Mouse (Mus musculus) frontal cortex, adult 2 months (tissue): ENCODE results near the gene Gm20388. TPM values are rescaled to one million over a fixed set of nuclear protein-coding genes. Genes with fewer than 3 reads are reported as not detected.

Experiments used
- DNase-seq, 2 experiments: peaks; one replicate each; pipeline ENCODE4 v3.0.0; 2022; ENCODE audit warnings: low spot score in 1 of 2; ENCODE audit errors: extremely low spot score in 1 of 2
- polyA plus RNA-seq: library from polyadenylated mRNA; depleted of rRNA; stranded (reverse); fragments of >200 nt; gene quantifications from 2 replicates; pipeline ENCODE4 v1.2.3, GENCODE M21; 2012

The Gm20388 gene
- polyA plus RNA-seq, 1 experiment = 22.2 TPM

DNA sequence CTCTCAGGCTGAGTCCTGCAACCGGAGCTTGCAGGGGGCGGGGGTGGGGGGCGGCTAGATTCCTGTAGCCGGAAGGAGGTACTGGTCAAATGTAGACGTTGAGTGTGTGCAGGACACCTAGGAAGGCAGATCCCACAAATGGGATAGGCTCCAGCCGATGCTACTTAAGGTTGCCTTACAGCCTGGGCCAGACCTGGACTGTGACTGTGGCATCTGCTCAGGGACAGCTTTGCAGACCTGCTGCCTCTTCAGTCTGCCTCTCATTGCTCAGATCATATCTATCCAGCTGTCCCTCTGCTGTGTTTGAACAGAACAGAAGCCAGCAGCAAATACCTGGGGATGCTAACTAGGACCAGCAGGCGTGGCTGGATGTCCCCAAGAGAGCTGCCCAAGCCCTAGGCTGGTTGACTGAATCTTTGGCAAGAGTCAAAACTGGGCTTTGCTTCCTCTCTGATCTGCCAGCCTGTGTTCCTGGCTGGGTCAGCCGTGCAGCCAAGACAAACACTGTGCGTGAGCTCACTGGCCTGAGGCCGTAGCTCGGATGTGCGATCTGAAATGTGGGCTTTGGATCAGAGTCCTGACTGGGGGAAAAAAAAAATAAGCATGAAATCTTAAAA is 3850.7 kb downstream of the Gm20388 start:
- DNase-seq = no peak

DNA sequence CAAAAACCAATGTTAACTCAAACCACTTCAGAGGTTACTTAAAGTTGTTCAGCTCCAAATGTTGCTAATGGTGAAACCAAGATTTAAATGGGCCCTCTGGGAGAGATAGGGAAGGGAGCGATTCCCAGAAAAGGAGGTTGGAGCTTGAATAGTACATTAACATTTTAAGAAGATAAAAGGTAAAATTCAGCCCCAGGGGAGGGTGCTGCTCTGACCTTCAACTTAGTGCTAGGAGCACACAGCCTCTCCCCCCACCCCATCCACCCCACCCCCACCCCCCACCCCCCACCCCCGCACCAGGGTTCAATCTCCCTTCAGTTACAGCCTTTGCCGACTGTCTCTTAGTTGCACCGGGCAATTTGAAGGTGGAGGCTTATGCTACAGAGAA is 3851.2 kb downstream of the Gm20388 start:
- DNase-seq = no peak

DNA sequence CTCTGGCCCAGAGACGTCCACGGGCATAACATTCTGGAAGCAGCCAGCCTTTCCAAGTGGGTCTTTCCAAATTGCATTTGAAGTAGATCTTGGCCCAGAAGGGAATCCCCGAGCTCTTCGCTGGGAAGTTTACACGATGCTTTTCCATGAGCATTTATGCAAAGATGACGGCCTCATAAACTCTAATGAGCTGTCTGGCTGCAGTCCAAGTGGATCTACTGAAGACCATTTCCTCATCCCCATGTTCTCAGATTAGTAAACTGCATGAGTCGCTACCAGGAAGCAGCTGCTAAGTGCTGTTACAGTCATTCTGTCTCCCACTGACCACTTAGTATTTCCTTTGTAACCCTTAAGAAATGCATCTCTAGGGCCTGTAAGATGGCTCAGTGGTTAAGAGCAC is 3852.7 kb downstream of the Gm20388 start:
- DNase-seq = no peak

DNA sequence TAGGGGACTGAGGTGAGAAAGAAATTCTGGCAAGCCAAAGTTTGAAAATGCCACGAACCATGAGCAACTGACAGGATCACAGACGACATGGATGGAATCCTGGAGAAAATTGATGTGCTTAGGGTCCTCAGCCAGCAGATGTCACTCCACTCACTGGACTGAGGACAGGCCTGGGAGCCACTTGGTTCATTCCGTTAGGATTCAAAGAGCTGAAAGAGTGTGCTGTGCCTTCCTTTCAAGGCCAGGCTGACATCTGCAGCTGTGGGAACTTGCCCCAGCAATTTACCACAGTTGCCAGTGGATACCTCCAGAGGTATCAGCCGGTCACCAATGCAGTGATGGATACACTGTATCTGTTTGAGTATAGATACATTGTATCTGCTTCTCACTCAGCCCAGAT is 3854.0 kb downstream of the Gm20388 start:
- no peak for DNase-seq

DNA sequence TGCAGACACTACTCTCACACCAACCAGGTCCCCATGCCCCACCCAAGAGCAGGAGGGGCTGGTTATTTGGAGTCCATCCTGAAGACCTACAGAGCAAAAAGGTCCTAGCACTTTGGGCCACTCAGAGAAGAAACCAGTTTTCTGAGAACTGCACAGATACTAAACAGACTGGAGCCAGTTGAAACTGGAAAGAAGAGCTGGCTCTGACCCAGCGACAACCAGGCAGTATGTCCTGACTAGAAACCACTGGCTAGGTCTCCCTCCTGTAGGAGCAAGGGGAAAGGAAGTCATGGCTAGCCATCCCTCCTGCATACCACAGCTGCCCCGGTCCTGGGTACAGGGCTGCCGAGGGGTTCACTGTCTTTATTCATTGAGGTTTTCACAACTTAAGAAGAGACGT is 3855.9 kb downstream of the Gm20388 start:
- DNase-seq = no peak

DNA sequence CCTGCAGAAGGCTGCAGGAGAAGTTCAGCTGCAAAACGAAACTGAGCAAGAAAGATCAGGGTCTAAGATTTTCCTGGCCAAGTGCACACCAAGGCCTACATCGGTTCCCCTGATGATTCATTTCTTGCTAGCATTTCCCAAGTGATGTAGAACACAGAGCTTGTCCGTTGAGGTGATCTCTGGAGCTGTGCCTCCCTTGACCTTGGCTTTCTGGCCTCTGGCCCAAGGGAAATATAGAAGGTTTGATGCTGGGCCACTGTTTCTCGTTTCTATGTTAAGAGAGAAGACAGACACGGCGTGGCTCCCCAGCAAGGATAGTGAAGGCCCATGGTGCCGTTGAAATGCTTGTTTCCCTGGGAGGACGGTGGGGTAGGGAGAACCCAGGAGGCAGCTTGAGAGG is 3857.2 kb downstream of the Gm20388 start:
- no peak for DNase-seq

DNA sequence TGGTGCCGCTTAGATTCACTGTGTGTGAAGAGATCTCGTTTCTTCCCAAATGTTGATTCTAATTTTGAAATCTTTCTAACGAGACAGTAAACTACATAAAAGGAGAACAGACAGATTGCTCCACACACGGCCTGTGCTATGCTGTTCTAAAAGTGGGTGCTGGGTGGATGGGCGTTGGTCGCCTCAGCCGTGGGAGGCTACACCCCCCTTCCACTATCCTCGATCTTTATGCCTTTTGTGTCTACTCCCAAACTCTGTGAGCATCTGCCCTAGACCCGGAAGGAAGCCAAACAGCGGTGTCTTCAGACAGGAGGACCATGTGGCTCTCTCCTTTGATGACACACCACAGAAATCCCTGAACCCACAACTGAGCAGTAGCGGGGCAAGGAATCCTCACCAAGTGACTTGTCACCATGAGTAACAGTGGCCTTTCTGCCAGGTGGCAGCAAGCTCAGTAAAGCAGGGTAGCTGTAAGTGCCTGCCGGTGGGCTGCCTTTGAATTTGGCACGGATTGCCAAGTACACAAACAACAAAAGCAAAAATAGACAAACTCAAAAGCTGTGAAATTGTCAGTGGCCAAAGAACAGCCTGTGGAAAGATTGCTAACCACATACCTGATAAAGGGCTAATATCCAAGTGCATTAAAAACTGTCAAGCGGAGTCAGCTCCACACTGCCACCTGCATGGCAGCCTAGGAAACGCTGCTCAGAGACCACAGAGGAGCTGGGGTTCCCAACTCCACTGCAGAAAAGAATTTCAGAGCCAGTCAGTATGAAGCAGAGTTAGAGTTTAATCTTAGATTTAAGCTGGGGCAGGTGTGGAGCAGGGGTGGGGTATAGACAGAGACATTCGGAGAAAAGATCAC is 3858.1 kb downstream of the Gm20388 start:
- DNase-seq = peak; percentile 38 to 78

DNA sequence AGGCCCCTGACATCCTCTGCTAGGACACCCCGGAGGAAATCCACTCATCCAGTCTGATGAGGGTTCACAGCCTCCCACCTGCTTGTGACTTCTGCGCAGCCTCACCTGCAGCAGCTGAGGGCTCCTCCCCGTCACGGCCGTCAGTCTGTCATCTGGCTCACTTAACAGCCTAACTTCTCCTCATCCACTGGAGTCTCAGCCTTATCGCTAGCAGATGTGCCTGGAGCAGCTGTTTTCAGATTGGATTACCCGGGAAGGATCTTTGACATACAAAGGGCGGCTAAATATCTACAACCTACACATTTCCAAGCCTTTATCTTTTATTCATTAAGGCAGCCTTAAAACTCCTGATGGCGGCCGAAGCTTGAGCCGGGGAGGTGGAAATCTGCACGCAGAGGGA is 3862.8 kb downstream of the Gm20388 start:
- no peak for DNase-seq

DNA sequence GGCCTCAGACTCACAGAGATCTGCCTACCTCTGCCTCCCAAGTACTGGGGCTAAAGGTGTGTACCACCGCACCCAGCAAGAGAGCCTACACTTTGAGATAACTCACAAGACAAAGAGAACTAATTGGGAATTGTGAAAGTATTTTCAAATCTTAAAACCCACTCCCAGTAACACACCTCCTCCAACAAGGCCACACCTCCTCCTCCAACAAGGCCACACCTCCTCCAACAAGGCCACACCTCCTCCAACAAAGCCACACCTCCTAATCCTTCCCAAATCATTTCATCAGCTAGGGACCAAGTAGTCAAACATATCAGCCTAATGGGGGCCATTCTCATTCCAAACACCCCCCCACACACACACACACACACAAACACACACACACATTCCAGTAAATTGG is 3863.8 kb downstream of the Gm20388 start:
- DNase-seq = no peak

DNA sequence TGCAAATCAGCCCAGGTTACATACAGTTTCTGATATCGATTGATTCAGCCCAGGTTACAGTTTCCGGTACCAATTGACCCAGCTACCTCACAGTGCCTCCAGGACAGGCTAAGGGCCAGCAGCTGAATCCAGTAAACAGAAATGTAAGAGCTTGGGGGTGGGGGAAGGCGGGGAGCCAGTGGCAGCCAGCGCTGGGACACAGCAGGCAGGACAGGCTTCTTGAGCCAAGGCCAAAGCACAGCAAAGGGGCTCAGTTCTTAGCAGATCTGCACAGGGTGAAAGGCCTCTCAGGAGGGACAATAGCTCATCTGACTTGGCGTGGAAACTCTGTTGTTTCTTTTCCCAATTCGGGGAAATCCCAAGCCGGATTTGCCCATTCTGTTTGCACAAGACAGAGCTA is 3866.7 kb downstream of the Gm20388 start:
- DNase-seq = peak; percentile 38 to 43

DNA sequence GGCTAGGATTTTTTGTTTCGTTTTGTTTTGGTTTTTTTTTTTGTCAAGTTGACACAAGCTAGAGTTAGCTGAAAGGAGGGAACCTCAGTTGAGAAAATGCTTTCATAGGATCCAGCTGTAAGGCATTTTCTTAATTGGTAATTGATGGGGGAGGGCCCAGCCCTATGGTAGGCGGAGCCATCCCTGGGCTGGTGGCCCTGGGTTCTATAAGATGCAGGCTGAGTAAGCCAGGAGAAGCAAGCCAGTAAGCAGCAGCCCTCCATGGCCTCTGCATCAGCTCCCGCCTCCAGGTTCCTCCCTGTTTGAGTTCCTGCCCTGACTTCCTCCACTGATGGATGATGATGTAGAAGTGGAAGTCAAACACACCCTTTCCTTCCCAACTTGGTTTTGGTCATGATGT is 3869.8 kb downstream of the Gm20388 start:
- DNase-seq = no peak

DNA sequence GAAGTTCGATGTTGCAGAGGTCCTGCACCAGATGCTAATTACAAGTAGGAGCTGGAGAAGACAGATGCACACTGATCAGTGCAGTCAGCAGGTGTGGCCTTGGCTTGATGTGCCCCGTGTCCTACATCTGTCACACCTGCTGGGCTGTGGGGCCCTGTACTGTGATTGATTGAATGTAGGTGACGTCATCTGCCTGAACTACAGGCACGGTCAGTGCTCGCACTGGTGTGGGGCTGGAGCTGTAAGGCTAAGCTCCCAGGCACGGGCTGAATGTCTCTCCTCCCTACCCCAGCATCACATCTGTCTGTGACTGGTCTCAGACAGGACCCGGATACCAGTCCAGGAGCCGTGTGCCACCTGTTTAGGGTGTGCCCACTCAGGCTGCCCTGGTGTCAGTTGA is 3870.6 kb downstream of the Gm20388 start:
- DNase-seq = no peak

DNA sequence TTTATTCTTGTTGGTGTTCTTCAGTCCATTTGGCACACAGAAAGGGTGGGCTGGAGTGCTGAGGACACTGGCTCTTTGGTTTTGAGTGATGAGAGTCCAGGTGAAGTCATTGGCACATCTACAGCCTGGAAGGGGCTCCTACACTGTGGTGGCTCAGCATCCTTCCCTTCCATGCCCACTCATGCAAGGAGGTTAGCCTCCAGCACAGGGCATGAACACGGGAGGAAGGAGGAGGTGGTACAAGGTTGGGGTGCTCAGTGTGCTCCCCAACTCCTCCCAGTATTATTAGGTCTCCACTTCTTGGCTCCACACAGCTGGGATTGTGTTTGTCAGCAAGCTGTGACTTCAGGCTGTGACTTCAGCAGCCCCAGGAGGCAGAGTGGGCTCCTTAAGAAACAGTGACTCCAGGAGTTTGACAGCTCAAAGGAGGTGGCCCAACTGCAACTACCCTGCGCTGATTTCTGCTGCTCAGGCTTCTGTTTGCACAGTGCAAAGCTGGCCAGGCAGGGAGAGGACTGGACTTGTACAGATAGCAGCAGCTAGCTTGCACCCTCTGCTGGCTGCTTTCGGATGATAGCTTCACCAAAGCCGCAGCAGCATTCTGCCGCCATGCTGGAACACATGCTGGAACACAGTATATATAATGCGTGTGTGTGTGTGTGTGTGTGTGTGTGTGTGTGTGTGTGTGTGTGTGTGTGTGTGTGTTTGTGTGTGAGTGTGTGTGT is 3873.0 kb downstream of the Gm20388 start:
- DNase-seq = peak; percentile 74 to 90

DNA sequence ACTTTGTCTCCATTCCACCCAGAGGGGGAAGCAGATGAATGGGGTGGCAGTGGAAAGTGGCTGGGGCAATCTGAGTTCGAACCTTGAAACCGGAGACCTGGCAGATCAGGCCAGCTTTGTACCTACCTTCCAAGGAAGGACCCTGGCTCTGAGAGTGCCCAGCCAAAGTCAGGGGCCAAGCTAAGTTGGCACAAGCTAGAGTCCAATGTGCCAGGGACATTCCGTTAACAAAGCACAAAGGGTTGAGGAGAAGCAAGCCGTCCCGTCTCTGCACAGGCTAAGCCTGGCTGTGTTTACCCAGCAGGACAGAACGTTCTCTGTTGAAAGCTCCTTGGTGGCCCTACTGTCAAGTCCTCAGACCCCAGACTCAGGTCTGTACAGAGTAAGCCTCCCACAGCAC is 3875.5 kb downstream of the Gm20388 start:
- no peak for DNase-seq

DNA sequence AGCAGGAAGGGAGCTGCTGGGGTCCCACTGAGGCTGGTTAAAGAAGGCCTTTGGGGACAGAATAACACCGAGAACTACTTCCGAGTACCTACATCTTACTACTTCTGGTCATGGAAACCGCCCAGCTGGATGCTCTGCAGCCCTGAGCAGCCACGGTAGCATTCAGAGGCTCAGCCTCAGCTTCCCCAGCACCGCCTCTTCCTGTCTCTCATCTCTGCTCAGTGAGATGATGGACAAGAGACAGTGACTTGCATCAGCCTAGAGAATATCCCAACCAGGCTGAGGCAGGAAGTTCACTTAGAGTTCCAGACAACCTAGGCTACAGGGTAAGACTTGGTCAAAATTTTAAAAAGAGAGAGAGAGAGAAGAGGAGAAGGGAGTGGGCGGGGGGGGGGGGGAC is 3876.0 kb downstream of the Gm20388 start:
- DNase-seq = no peak

DNA sequence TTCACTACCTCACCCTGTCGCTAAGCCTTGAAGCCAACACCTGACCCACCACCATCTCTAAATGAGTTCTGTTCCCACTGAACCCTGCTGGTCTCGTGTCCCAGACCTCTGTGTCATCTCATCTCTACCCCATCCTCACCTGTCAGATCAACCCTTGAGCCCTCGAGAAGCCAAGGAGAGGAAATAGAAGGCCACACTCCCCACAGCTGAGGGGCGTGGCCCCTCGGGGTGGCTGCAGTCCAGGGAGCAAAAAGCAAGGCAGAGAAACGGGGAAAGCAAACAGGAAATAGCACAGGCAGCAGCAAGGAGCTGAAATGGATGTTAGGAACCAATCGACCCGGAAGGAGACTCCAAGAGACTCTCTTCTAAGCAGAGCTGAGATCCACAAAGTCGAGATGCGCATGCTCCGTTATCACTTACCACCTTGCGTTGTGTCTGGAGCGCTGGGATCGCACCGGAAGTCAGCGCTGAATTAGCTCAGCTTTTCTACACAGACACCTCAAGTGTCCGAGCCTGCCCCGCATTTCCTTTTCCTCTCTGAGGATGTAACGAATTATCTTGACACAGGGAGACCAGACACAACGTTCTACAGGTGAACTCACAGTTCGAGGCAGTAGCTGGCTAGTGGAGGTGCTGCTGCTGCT is 3876.7 kb downstream of the Gm20388 start:
- no peak for DNase-seq

DNA sequence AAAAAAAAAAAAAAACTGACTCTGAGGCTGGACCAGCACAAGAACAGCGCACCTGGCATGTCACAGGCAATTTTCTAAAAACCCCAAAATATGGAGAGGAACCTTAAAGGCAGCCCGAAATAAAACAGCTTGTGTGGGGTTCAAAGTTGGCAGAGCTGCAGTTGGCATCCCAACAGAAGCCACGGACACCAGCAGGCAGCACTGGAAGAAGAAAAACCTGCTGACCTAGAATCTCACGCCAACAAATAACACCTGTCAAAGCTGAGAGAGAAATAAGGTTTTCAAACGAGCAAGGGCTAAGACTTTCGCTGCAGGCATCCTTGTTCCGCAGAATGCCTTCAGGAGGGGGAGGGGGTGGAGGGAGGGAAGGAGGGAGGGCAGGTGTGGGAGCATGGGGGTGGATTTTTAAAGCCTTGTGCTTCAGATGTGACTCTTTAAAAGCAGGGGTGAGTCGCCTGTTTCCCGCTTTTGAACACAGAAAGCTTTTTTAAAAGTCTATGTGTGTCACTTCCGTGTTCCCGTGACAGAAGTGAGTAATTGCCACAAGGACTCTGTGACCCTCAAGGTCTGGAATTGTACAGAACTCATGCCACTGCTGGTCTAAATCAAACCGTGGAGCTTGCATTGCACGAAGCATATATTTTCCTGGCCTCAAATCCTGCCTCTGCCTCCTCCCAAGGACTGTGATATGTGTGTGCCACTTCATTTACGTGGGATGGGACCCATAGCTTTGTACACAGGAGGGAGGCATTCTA is 3878.0 kb downstream of the Gm20388 start:
- DNase-seq = no peak

DNA sequence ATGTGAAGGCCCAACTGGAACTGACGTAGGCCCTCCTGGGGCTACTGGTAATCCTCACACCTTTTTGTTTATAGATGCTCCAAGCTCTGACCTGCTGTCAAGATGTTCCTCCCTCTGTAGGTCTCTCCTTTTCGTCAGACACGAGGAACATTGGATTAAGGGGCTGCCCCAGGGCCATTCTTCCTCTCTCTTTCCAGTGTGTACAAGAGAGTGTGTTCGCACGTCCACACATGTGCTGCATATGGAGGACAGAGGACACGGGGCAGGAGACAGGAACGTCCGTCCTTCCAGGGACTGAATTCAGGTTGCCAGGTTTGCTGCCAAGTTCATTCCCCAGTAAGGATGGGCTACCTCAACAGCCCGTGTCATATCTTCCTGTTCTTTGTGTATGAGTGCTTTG is 3878.8 kb downstream of the Gm20388 start:
- DNase-seq = no peak

DNA sequence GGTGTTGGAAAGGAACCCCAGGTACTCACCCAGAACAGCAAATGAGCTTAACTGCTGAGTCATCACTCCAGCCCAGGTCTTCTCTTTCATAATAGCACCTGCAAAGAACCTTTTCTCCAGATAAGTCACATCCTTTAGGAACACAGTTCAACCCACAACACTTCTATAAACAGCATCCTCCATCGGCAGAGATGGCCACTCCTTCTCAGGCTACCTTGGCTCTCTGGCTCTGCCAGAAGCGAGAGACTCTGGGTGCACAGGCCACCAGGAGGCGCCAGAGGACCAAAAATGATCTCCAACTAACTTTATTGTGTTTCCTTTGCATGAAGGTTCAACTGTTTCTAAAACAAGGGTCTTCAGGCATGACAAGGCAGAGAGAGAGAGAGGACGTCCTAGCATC is 3879.3 kb downstream of the Gm20388 start:
- peak; percentile 77 to 96 for DNase-seq

DNA sequence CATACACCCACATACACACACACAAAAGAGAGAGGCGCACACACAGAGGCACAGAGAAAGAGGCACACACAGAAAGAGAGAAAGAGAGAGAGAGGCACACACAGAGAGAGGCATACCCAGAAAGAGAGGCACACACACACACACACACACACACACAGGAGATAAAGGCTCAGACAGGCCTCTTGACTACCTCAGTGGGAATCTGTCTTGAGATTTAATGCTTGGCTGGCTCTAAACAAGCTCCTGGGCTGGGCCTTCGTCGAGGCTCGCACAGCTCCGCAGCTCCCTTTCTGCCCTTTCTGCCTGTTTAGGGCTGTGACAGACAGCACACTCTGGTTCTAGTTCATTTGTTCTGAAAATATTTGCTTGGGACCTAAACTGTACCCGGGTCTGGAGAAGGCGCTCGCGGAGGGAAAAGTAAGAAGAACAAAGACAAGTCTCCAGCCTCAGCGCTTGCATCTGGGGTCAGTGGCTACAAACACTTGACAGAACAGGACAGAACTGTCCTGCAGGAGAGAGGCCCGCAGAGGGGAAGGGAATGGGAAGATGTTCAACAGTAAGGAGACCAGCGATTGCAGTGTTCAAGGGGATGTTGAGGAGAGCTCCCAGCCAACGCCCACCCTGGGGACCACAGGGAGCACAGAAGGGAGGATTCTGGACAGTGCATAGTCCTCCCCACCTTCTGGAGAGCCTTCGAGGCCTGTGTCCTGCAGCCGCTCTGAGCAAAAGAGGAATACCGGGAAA is 3880.6 kb downstream of the Gm20388 start:
- DNase-seq = no peak
